Mouse (Mus musculus) cerebellum, postnatal 4 days (tissue): ENCODE measurements around the gene Prl2b1.

Source experiments
- DNase-seq, 2 experiments: peaks; one replicate each; pipeline ENCODE4 v3.0.0; 2022; ENCODE audit warnings: low spot score in 2 of 2, mixed read lengths in 1 of 2

Gene Prl2b1

DNA sequence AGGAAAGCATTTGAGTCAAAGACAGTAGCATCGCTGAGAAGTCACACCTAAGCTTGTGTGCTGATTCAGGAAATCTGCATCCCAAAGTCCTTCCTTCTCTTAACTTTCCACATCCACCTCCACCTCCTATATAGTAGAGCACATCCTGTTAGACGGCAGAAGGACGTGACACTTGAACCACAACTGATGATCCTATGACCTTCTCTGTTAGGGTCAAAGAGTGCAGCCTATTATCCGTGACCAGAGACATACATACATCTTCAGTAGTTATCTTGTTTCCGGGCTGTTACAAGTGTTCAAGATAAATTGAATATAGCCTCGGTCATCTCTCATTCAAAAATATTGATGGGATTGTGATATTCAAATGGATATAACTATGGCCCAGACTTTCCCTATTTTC lies at the start of gene Prl2b1:
Gene Prl2b1, minus strand, starts transcription at position 101 of the 400 bp plus-strand sequence.
- DNase-seq, result no peak

DNA sequence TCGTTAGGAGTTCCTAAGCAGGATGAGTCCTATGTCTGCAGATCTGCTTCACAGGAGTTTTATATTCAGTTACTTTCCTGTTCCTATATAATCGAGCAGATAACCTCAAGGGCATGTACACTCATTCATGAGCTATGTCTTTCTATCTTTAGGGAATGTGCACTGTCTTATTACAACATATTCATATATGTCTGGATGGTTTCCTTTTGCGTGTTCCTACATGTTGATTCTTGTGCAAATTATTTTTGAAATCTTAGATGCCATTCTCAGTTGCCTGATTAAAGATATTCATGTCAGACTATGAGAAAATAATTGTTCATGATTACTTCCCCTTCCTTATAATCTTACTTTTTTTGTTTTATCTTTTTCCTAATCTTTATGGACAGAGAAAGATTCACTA lies 47.9 kb upstream of the Prl2b1 start, which contains the start of gene Prl8a6:
Gene Prl8a6, minus strand, starts transcription at position 101 of the 400 bp plus-strand sequence.
- no peak for DNase-seq

GRCm38 (mm10) chr13:27433159-27433558 lies 42.5 kb upstream of the Prl2b1 start:
- no peak for DNase-seq

DNA sequence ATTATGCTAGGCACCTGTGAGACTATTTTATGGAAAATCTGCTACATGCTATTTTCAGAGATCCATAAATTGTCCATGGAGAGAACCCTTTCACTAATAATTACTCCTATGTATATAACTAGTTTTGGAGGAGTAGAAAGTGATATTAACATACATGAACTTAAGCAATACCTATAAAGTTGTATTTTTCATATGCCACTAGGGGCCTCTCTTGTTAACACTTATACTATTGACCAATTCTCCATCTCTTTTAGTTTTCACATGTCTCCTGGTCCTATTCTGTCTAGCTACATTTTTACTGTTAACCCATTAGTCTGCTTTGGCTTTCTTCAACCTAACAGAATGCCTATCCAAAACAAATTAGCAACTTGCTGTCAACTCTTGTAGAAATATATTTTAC lies 23.0 kb upstream of the Prl2b1 start:
- no peak for DNase-seq

GRCm38 (mm10) chr13:27399061-27399724 lies 8.5 kb upstream of the Prl2b1 start:
- peak in 1 of 2 experiments; percentile 32 for DNase-seq

- DNase-seq, result no peak
These were observed 45.3 kb downstream of the Prl2b1 start, which contains the start of gene Prl8a2 for GRCm38 (mm10) chr13:27345373-27345772. Prl8a2 (plus strand) TSS chr13:27345673.

DNA sequence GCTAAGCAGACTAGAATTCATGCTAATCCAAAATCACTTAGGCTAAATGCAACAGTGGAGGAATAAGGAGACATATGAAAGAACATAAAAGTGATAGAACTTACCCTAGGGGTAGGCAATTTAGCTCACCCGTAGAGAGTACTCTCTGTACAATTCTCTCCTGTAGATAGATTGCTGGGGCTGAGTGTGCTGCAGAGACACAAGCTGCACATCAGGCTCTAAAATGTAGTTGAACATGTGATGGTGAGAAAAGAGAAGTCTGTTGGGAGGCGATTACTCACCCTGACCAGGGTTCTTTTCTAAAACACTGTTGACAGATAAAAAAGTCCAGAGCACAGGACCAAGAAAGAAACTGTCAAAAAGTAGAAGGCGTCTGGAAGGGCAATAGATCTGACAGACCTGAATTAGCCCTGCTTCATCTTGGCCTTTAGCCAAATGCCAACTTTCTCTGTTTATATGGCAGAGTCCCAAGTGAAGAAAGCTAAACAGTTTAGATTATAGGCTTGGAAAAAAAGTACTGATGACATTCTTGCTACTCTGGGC lies 47.8 kb downstream of the Prl2b1 start:
- no peak for DNase-seq

- no peak for DNase-seq
These were observed 55.7 kb downstream of the Prl2b1 start for GRCm38 (mm10) chr13:27334989-27335388.
